Mouse (Mus musculus): ENCODE measurements at regions not wholly inside any gene's neighbourhood (a gene's known extent, or its start where the extent isn't known, plus 50 kb on each side); places are given as distances from the start of the nearest gene placed in this dataset.

GRCm38 (mm10) chr4:64635256-64635962, 488.6 kb upstream of the Pappa start:
- Histone ChIP-seq H3K4me3 (no peak overlapping the region), H3K9me3 (no peaks in the 10 kb centered on the region), H3K36me3 (no peaks in the 10 kb centered on the region), H3K4me1 (no peaks in the 10 kb centered on the region), H3K4me2 (replicated peaks) (no peak overlapping the region), H3K27me3 (no peaks in the 10 kb centered on the region), H3K9ac (replicated peaks) (no peak overlapping the region), H3K27ac (replicated peaks) (no peak overlapping the region)
- no peak for ATAC-seq (replicated peaks)
- 88% methylated on average over 2 of the region's 2 CpGs for WGBS

- H3K9me3 ChIP-seq, result no peaks in the 10 kb centered on the region
- no peaks in the 10 kb centered on the region for H3K4me1 ChIP-seq
- H3K27me3 ChIP-seq, result no peaks in the 10 kb centered on the region
- 87% methylated on average over 3 of the region's 3 CpGs for WGBS
- no peak for ATAC-seq (replicated peaks)
- no peak overlapping the region for H3K4me3 ChIP-seq
- no peak overlapping the region for H3K27ac ChIP-seq (replicated peaks)
- no peak overlapping the region for H3K4me2 ChIP-seq (replicated peaks)
- no peak overlapping the region for H3K9ac ChIP-seq (replicated peaks)
- no peaks in the 10 kb centered on the region for H3K36me3 ChIP-seq
Observed at GRCm38 (mm10) chr4:64640056-64640455, 483.9 kb upstream of the Pappa start.

GRCm38 (mm10) chr4:64640976-64641375, 483.0 kb upstream of the Pappa start:
- no peak for ATAC-seq (replicated peaks)
- no peak overlapping the region for H3K4me2 ChIP-seq (replicated peaks)
- H3K27ac ChIP-seq (replicated peaks), result no peak overlapping the region
- no peaks in the 10 kb centered on the region for H3K27me3 ChIP-seq
- H3K9me3 ChIP-seq, result no peaks in the 10 kb centered on the region
- 79% methylated on average over 1 of the region's 1 CpGs for WGBS
- H3K9ac ChIP-seq (replicated peaks), result no peak overlapping the region
- no peak overlapping the region for H3K4me3 ChIP-seq
- H3K36me3 ChIP-seq, result no peaks in the 10 kb centered on the region
- no peaks in the 10 kb centered on the region for H3K4me1 ChIP-seq

GRCm38 (mm10) chr4:64645141-64645540, 478.8 kb upstream of the Pappa start:
- ATAC-seq (replicated peaks), result no peak
- Histone ChIP-seq H3K9me3 (no peaks in the 10 kb centered on the region), H3K4me2 (replicated peaks) (no peak overlapping the region), H3K27me3 (no peaks in the 10 kb centered on the region), H3K4me3 (no peak overlapping the region), H3K27ac (replicated peaks) (no peak overlapping the region), H3K9ac (replicated peaks) (no peak overlapping the region), H3K36me3 (no peaks in the 10 kb centered on the region), H3K4me1 (no peaks in the 10 kb centered on the region)
- WGBS, result 94% methylated on average over 2 of the region's 2 CpGs

GRCm38 (mm10) chr4:64654157-64654556, 469.8 kb upstream of the Pappa start:
- 74% methylated on average over 3 of the region's 3 CpGs for WGBS
- Histone ChIP-seq H3K4me1 (no peaks in the 10 kb centered on the region), H3K27ac (replicated peaks) (no peak overlapping the region)

GRCm38 (mm10) chr4:64655534-64655933, 468.4 kb upstream of the Pappa start:
- Histone ChIP-seq H3K27ac (replicated peaks) (no peak overlapping the region), H3K36me3 (no peaks in the 10 kb centered on the region)
- ATAC-seq (replicated peaks), result no peak

More at GRCm38 (mm10) chr4:64654157-64654556, 469.8 kb upstream of the Pappa start:
- H3K9ac ChIP-seq (replicated peaks), result no peak overlapping the region
- H3K4me2 ChIP-seq (replicated peaks), result no peak overlapping the region
- H3K4me3 ChIP-seq, result no peak overlapping the region
- no peaks in the 10 kb centered on the region for H3K36me3 ChIP-seq
- H3K9me3 ChIP-seq, result no peaks in the 10 kb centered on the region
- H3K27me3 ChIP-seq, result no peaks in the 10 kb centered on the region
- ATAC-seq (replicated peaks), result no peak

GRCm38 (mm10) chr4:64663722-64664121, 460.3 kb upstream of the Pappa start:
- ATAC-seq (replicated peaks), result no peak
- Histone ChIP-seq H3K36me3 (no peaks in the 10 kb centered on the region), H3K27me3 (no peaks in the 10 kb centered on the region), H3K4me1 (no peaks in the 10 kb centered on the region), H3K9ac (replicated peaks) (no peak overlapping the region), H3K9me3 (no peaks in the 10 kb centered on the region), H3K4me3 (no peak overlapping the region), H3K4me2 (replicated peaks) (no peak overlapping the region), H3K27ac (replicated peaks) (no peak overlapping the region)
- WGBS, result 90% methylated on average over 2 of the region's 2 CpGs

More at GRCm38 (mm10) chr4:64655534-64655933, 468.4 kb upstream of the Pappa start:
- no peaks in the 10 kb centered on the region for H3K4me1 ChIP-seq
- no peak overlapping the region for H3K4me2 ChIP-seq (replicated peaks)
- H3K9ac ChIP-seq (replicated peaks), result no peak overlapping the region
- no peak overlapping the region for H3K4me3 ChIP-seq
- H3K9me3 ChIP-seq, result no peaks in the 10 kb centered on the region
- no peaks in the 10 kb centered on the region for H3K27me3 ChIP-seq

GRCm38 (mm10) chr4:64667998-64668397, 456.0 kb upstream of the Pappa start:
- 86% methylated on average over 3 of the region's 3 CpGs for WGBS

GRCm38 (mm10) chr4:64669722-64670121, 454.3 kb upstream of the Pappa start:
- Histone ChIP-seq H3K27me3 (no peaks in the 10 kb centered on the region), H3K4me2 (replicated peaks) (no peak overlapping the region), H3K9ac (replicated peaks) (no peak overlapping the region), H3K4me3 (no peak overlapping the region), H3K9me3 (no peaks in the 10 kb centered on the region), H3K36me3 (no peaks in the 10 kb centered on the region), H3K4me1 (no peaks in the 10 kb centered on the region), H3K27ac (replicated peaks) (no peak overlapping the region)
- whole genome bisulfite sequencing, result 86% methylated on average over 2 of the region's 2 CpGs
- ATAC-seq (replicated peaks), result no peak

More at GRCm38 (mm10) chr4:64667998-64668397, 456.0 kb upstream of the Pappa start:
- no peaks in the 10 kb centered on the region for H3K4me1 ChIP-seq
- no peak overlapping the region for H3K4me2 ChIP-seq (replicated peaks)
- no peak overlapping the region for H3K4me3 ChIP-seq
- H3K9ac ChIP-seq (replicated peaks), result no peak overlapping the region
- H3K9me3 ChIP-seq, result no peaks in the 10 kb centered on the region
- no peak overlapping the region for H3K27ac ChIP-seq (replicated peaks)
- ATAC-seq (replicated peaks), result no peak
- H3K27me3 ChIP-seq, result no peaks in the 10 kb centered on the region
- H3K36me3 ChIP-seq, result no peaks in the 10 kb centered on the region

GRCm38 (mm10) chr4:64676438-64676837, 447.5 kb upstream of the Pappa start:
- no peak overlapping the region for H3K4me3 ChIP-seq
- H3K27ac ChIP-seq (replicated peaks), result no peak overlapping the region
- no peak for ATAC-seq (replicated peaks)
- H3K4me1 ChIP-seq, result no peaks in the 10 kb centered on the region
- no peaks in the 10 kb centered on the region for H3K36me3 ChIP-seq
- H3K9me3 ChIP-seq, result no peaks in the 10 kb centered on the region
- H3K9ac ChIP-seq (replicated peaks), result no peak overlapping the region
- no peak overlapping the region for H3K4me2 ChIP-seq (replicated peaks)
- WGBS, result 77% methylated on average over 6 of the region's 6 CpGs
- no peaks in the 10 kb centered on the region for H3K27me3 ChIP-seq

- H3K9ac ChIP-seq (replicated peaks), result no peak overlapping the region
- H3K27ac ChIP-seq (replicated peaks), result no peak overlapping the region
- H3K4me2 ChIP-seq (replicated peaks), result no peak overlapping the region
- ATAC-seq (replicated peaks), result no peak
- H3K27me3 ChIP-seq, result no peaks in the 10 kb centered on the region
- no peaks in the 10 kb centered on the region for H3K4me1 ChIP-seq
- no peak overlapping the region for H3K4me3 ChIP-seq
- H3K9me3 ChIP-seq, result no peaks in the 10 kb centered on the region
- 85% methylated on average over 5 of the region's 5 CpGs for WGBS
- H3K36me3 ChIP-seq, result no peaks in the 10 kb centered on the region
Observed at GRCm38 (mm10) chr4:64676881-64677280, 447.1 kb upstream of the Pappa start.

- Histone ChIP-seq H3K4me2 (replicated peaks) (no peak overlapping the region), H3K36me3 (no peaks in the 10 kb centered on the region), H3K27ac (replicated peaks) (no peak overlapping the region), H3K27me3 (no peaks in the 10 kb centered on the region), H3K4me3 (no peak overlapping the region), H3K9ac (replicated peaks) (no peak overlapping the region), H3K4me1 (no peaks in the 10 kb centered on the region), H3K9me3 (no peaks in the 10 kb centered on the region)
- no peak for ATAC-seq (replicated peaks)
- 84% methylated on average over 1 of the region's 1 CpGs for WGBS
Observed at GRCm38 (mm10) chr4:64684654-64685053, 439.3 kb upstream of the Pappa start.

GRCm38 (mm10) chr4:64696134-64696533, 427.8 kb upstream of the Pappa start:
- whole genome bisulfite sequencing, result 40% methylated on average over 1 of the region's 1 CpGs
- no peak for ATAC-seq (replicated peaks)
- no peak overlapping the region for H3K4me2 ChIP-seq (replicated peaks)
- H3K27ac ChIP-seq (replicated peaks), result no peak overlapping the region
- no peak overlapping the region for H3K9ac ChIP-seq (replicated peaks)
- no peaks in the 10 kb centered on the region for H3K27me3 ChIP-seq
- H3K9me3 ChIP-seq, result no peaks in the 10 kb centered on the region
- H3K4me1 ChIP-seq, result no peaks in the 10 kb centered on the region
- no peaks in the 10 kb centered on the region for H3K36me3 ChIP-seq
- no peak overlapping the region for H3K4me3 ChIP-seq
